ENCODE assay signal across 31 mouse cellular contexts in the genomic region with DNA sequence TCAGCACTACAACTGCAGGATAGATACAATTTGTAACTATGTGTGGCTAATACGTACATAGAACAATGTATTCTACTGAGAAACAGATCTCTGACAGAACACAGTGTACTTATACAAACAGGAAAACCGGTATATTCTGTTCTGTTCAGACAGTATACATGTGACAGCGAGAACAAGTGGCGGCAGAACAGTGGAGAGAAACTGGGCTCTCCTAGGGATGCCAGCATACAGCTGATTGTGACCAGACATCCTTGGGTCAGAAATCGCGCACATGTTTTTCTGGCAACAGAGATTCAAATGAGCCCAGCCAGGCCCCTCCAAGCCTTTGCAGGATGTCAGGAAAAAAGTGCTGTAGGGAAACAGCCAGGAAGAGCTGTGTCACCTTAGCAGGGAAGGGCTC.
DNase-seq lines count a peak whose midpoint lies in the region; ATAC-seq and TF ChIP-seq lines count a peak whose summit lies in the region.
"Had no signal": no experiment of that assay in that cellular context is flagged by ENCODE, and none has a peak within 500 bp of the region (broad histone marks: within the 10 kb centered on the region; RNA-seq: fewer than 3 reads in every experiment).

No protein-coding gene starts in this region.

- DNase-seq in heart, adult 11 months: peak; percentile 80
- DNase-seq in heart, adult 18-20 months: no peak
- no peak for DNase-seq in heart, postnatal 14 days
- DNase-seq in left cerebral cortex, adult 2 months (ENCODE audit: extremely low spot score in 1 of 2, low spot score in 2 of 2): no peak
- DNase-seq in left cerebral cortex, adult 18-20 months (ENCODE audit: low spot score in 2 of 2): no peak
- DNase-seq in heart, postnatal 4 days: peak; percentile 29
- DNase-seq: adrenal gland, postnatal 10 days; cerebellum, adult 11 months; cerebellum, adult 9-10 months; cerebellum, postnatal 36 days; embryo, embryonic 11 days; gastrocnemius, postnatal 10 days; kidney, adult 9 months; kidney, postnatal 10 days; left cerebral cortex, postnatal 4 days; liver, postnatal 0 days; lung, postnatal 4 days; thymus, adult 2 months; thymus, postnatal 36 days had no signal

- peaks cover 16% of the 10 kb centered on the region for H3K36me3 ChIP-seq in heart, embryonic 14.5 days (ENCODE audit: control insufficient read depth, insufficient read depth, low read length)
- H3K36me3 ChIP-seq: embryonic facial prominence, embryonic 12.5 days; liver, embryonic 12.5 days; midbrain, embryonic 12.5 days; neural tube, embryonic 12.5 days had no signal

- peaks cover 27 to 60% of the 10 kb centered on the region in 2 experiments for H3K4me1 ChIP-seq in heart, embryonic 14.5 days (ENCODE audit: control insufficient read depth in 2 of 2, insufficient read depth in 2 of 2, low read length in 2 of 2)
- H3K4me1 ChIP-seq: embryonic facial prominence, embryonic 12.5 days; liver, embryonic 12.5 days; megakaryocyte, embryonic 14.5 days had no signal

- ATAC-seq in heart, embryonic 14.5 days (ENCODE audit: insufficient number of reproducible peaks, insufficient read depth, low FRiP score, low read depth): no peak
- no peak for ATAC-seq in cerebellum, adult (ENCODE audit: insufficient number of reproducible peaks, low FRiP score, low TSS enrichment)
- ATAC-seq: forebrain, embryonic 16.5 days; intestine, postnatal 0 days; liver, embryonic 12.5 days; liver, postnatal 0 days; Patski had no signal

- no peak for TF ChIP-seq CTCF in left cerebral cortex, adult 2 months (IDR thresholded peaks at IDR 0.05)

- no peaks in the 10 kb centered on the region for H3K27me3 ChIP-seq in heart, embryonic 14.5 days (ENCODE audit: control insufficient read depth, insufficient read depth, low read length)
- H3K27me3 ChIP-seq: embryonic facial prominence, embryonic 12.5 days; liver, embryonic 12.5 days; megakaryocyte, embryonic 14.5 days; midbrain, embryonic 12.5 days; neural tube, embryonic 12.5 days; Patski had no signal

- no peaks in the 10 kb centered on the region for H3K9me3 ChIP-seq in heart, embryonic 14.5 days (ENCODE audit: control insufficient read depth, low read length)
- H3K9me3 ChIP-seq: embryonic facial prominence, embryonic 12.5 days; liver, embryonic 12.5 days; megakaryocyte, embryonic 14.5 days; midbrain, embryonic 12.5 days; neural tube, embryonic 12.5 days had no signal

- H3K4me3 ChIP-seq in heart, embryonic 14.5 days (ENCODE audit: control insufficient read depth in 1 of 2, insufficient read depth in 1 of 2, low read depth in 1 of 2, low read length in 2 of 2): no peak overlapping the region
- no peak overlapping the region for H3K4me3 ChIP-seq in left cerebral cortex, adult 2 months
- H3K4me3 ChIP-seq: embryonic facial prominence, embryonic 12.5 days; liver, embryonic 12.5 days; megakaryocyte, embryonic 14.5 days; midbrain, embryonic 12.5 days; myocyte; neural tube, embryonic 12.5 days had no signal

- intact Hi-C loops in heart, postnatal 14 days (cut with DNase I): no loop called here
- intact Hi-C loops in left cerebral cortex, adult 2 months (cut with DNase I): no loop called here

- H3K27ac ChIP-seq in heart, embryonic 14.5 days (replicated peaks in 1 of 2; ENCODE audit: control insufficient read depth in 1 of 2, insufficient read depth in 1 of 2, low read depth in 2 of 2, low read length in 2 of 2): peak overlapping the region; percentile 4 to 69
- peak overlapping the region; percentile 44; the same call in 1 of the 2 replicates for H3K27ac ChIP-seq in left cerebral cortex, adult 2 months
- H3K27ac ChIP-seq: embryonic facial prominence, embryonic 12.5 days; hindbrain, embryonic 14.5 days; liver, embryonic 12.5 days; midbrain, embryonic 12.5 days; neural tube, embryonic 12.5 days had no signal

- whole genome bisulfite sequencing in heart, embryonic 14.5 days: 36% methylated on average over 6 of the region's 6 CpGs

- H3K4me2 ChIP-seq in heart, embryonic 14.5 days (ENCODE audit: low read length): no peak overlapping the region
- H3K4me2 ChIP-seq: embryonic facial prominence, embryonic 12.5 days; hindbrain, embryonic 14.5 days; liver, embryonic 12.5 days; midbrain, embryonic 12.5 days; neural tube, embryonic 12.5 days had no signal

- peak overlapping the region; percentile 30; the same call in 1 of the 2 replicates for H3K9ac ChIP-seq in heart, embryonic 14.5 days (ENCODE audit: low read length)
- H3K9ac ChIP-seq: embryonic facial prominence, embryonic 12.5 days; hindbrain, embryonic 14.5 days; liver, embryonic 12.5 days; liver, postnatal 0 days; midbrain, embryonic 12.5 days; neural tube, embryonic 12.5 days had no signal

Comparison
In these comparisons a context has a peak if more than half of its experiments do, and no peak if none do; other contexts are left out.
1. DNase-seq: peak in heart, adult 11 months (single experiment) and heart, postnatal 4 days (single experiment); none in heart, adult 18-20 months (0 of 2), heart, postnatal 14 days (0 of 2), left cerebral cortex, adult 2 months (0 of 2) and left cerebral cortex, adult 18-20 months (0 of 2).